Comparison of ENCODE assay signal across 10 mouse cellular contexts in the genomic region with DNA sequence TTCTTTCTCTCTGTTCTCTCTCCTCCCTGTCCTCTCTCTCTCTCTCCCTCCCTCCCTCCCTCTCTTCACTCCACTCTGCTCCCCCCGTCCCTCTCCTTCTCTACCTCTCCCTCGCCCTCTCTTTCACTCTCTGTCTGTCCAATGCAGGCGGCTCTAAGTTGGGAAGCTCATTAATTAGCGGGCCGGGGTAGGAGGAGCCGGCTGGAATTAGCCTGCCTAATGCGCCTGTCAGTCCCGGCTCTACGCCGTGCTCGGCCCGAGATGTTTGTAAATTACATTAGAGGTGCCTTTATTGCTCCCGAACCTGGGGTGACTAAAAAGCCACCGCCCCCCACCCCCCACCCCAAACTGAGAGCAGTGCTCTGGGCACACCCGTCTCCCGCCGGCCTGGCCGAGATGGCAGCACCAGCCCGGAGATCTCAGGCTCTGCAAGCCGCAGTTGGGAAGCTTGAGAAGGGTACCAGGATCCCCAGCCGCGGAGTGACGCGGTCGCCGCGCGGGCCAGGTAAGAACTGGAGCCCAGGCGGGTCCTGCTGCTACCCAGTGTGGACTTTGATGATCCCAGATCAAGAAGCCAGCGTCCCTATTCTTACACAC. TPM values are rescaled to one million over a fixed set of nuclear protein-coding genes. Genes with fewer than 3 reads are reported as not detected.
A peak's percentile ranks its signal among the peaks of the same experiment; 100 is the strongest.
DNase-seq lines count a peak whose midpoint lies in the region; ATAC-seq lines count a peak whose summit lies in the region.
"Had no signal": no experiment of that assay in that cellular context is flagged by ENCODE, and none has a peak within 500 bp of the region (broad histone marks: within the 10 kb centered on the region; RNA-seq: fewer than 3 reads in every experiment).

TSS of gene Lbx1 (minus strand) at position 47 of the 597 bp plus-strand sequence.

- 0% methylated on average over 29 of the region's 30 CpGs for WGBS in heart, embryonic 11.5 days (ENCODE audit: insufficient replicate concordance)
- under 1% methylated on average over 30 of the region's 30 CpGs for WGBS in hindbrain, embryonic 10.5 days
- WGBS in midbrain, embryonic 13.5 days: under 1% methylated on average over 30 of the region's 30 CpGs

- peaks cover 91% of the 10 kb centered on the region for H3K27me3 ChIP-seq in heart, embryonic 11.5 days (ENCODE audit: control insufficient read depth, insufficient read depth, low read length)
- peaks cover 100% of the 10 kb centered on the region for H3K27me3 ChIP-seq in hindbrain, embryonic 10.5 days (ENCODE audit: insufficient read depth, poor library complexity, severe bottlenecking)
- peaks cover 97% of the 10 kb centered on the region for H3K27me3 ChIP-seq in midbrain, embryonic 13.5 days

- H3K4me1 ChIP-seq in heart, embryonic 11.5 days (ENCODE audit: control insufficient read depth, insufficient read depth, low read length): peaks cover 22% of the 10 kb centered on the region
- H3K4me1 ChIP-seq in hindbrain, embryonic 10.5 days (replicated peaks): peaks cover 43% of the 10 kb centered on the region
- peaks cover 35% of the 10 kb centered on the region for H3K4me1 ChIP-seq in midbrain, embryonic 13.5 days (replicated peaks)

- H3K4me3 ChIP-seq in heart, embryonic 11.5 days (ENCODE audit: low read depth, low read length): peak within 1 kb of the TSS; percentile 43
- peak within 1 kb of the TSS; percentile 38 for H3K4me3 ChIP-seq in hindbrain, embryonic 10.5 days
- H3K4me3 ChIP-seq in midbrain, embryonic 13.5 days (replicated peaks): peak within 1 kb of the TSS; percentile 22

- no peak for DNase-seq in heart, postnatal 4 days
- DNase-seq in embryo, embryonic 9.5 days (ENCODE audit: extremely low spot score): peak; percentile 46
- peak; percentile 56 for DNase-seq in hindbrain, embryonic 10.5 days (ENCODE audit: low spot score)
- DNase-seq in urinary bladder, adult 2 months (ENCODE audit: low spot score): no peak
- no peak for DNase-seq in thymus, postnatal 36 days
- DNase-seq in urinary bladder, postnatal 4 days (ENCODE audit: low spot score in 2 of 2): no peak

- H3K9me3 ChIP-seq in heart, embryonic 11.5 days (replicated peaks; ENCODE audit: control insufficient read depth, low read length): no peaks in the 10 kb centered on the region
- H3K9me3 ChIP-seq in hindbrain, embryonic 10.5 days: no peaks in the 10 kb centered on the region
- no peaks in the 10 kb centered on the region for H3K9me3 ChIP-seq in midbrain, embryonic 13.5 days

- H3K4me2 ChIP-seq in heart, embryonic 11.5 days: peak within 1 kb of the TSS; percentile 54
- peak within 1 kb of the TSS; percentile 37 for H3K4me2 ChIP-seq in midbrain, embryonic 13.5 days (replicated peaks)

- no peak within 1 kb of the TSS for H3K9ac ChIP-seq in heart, embryonic 11.5 days (ENCODE audit: low read depth, low read length)
- no peak within 1 kb of the TSS for H3K9ac ChIP-seq in midbrain, embryonic 13.5 days (replicated peaks)

- ATAC-seq in heart, embryonic 11.5 days (replicated peaks; ENCODE audit: insufficient number of reproducible peaks, low FRiP score, low TSS enrichment): no peak
- ATAC-seq in midbrain, embryonic 13.5 days: no peak

- no peaks in the 10 kb centered on the region for H3K36me3 ChIP-seq in heart, embryonic 11.5 days (ENCODE audit: control insufficient read depth, insufficient read depth, low read length)
- H3K36me3 ChIP-seq in hindbrain, embryonic 10.5 days: no peaks in the 10 kb centered on the region
- H3K36me3 ChIP-seq in midbrain, embryonic 13.5 days: no peaks in the 10 kb centered on the region

- no peak within 1 kb of the TSS for H3K27ac ChIP-seq in heart, embryonic 11.5 days (ENCODE audit: low read depth, low read length)
- peak within 1 kb of the TSS; percentile 50 for H3K27ac ChIP-seq in hindbrain, embryonic 10.5 days
- no peak within 1 kb of the TSS for H3K27ac ChIP-seq in midbrain, embryonic 13.5 days

RNA-seq across cellular contexts. Expression of gene Lbx1, which starts in this region (rescaled TPM):
- polyA plus RNA-seq in heart, embryonic 11.5 days (2014; fragmentation: Nextera tagmentation; extraction: Ambion mirVana): 0.08 and 0.16 TPM in 2 replicates
- not detected for total RNA-seq in heart, postnatal 4 days (2021)
- 1.4 and 8.9 TPM in 2 replicates for polyA plus RNA-seq in hindbrain, embryonic 10.5 days (2016; fragmentation: Nextera tagmentation; extraction: Ambion mirVana)
- 0.13 TPM in 2 replicates for polyA plus RNA-seq in midbrain, embryonic 13.5 days (2015; fragmentation: Nextera tagmentation; extraction: Ambion mirVana)
- polyA plus RNA-seq in urinary bladder, adult 2 months (2012; rRNA removed): 0.03 and 0.11 TPM in 2 replicates
- total RNA-seq: CH12.LX; heart, postnatal 10 days had no signal

Comparison
In these comparisons a context has a peak if more than half of its experiments do, and no peak if none do; other contexts are left out.
1. DNase-seq: peak in embryo, embryonic 9.5 days (single experiment) and hindbrain, embryonic 10.5 days (single experiment); none in heart, postnatal 4 days (single experiment), urinary bladder, adult 2 months (single experiment), thymus, postnatal 36 days (0 of 2) and urinary bladder, postnatal 4 days (0 of 2).
2. Peak in every context shown above with its lines, with median percentiles within 50 percentile points of each other: H3K4me3 ChIP-seq.